Mouse (Mus musculus) midbrain, postnatal 0 days (tissue): ENCODE data around the gene Eaf2. TPM values are rescaled to one million over a fixed set of nuclear protein-coding genes. Genes with fewer than 3 reads are reported as not detected.

Experiments used
- ATAC-seq: fragments of 200-750 bp; cut with Nextera tagmentation; 2 replicates; pipeline ENCODE4 v1.8.0; 2017; ENCODE audit warnings: moderate number of reproducible peaks, mild to moderate bottlenecking, moderate TSS enrichment, moderate library complexity; ENCODE audit not compliant: low FRiP score
- DNase-seq: peaks from one replicate; pipeline ENCODE4 v3.0.0-alpha.2; 2015; ENCODE audit warnings: low spot score
- H3K27ac ChIP-seq: fragments of 300-500 bp; sonication (generic); 2 replicates; pipeline ENCODE4 v1.5.1; 2014; ENCODE audit warnings: low read depth, mild to moderate bottlenecking, low read length, mixed read lengths
- H3K27me3 ChIP-seq: fragments of 300-500 bp; sonication (generic); 2 replicates; pipeline ENCODE4 v1.6.1; 2014; ENCODE audit warnings: low read length, control low read depth, mixed read lengths; ENCODE audit not compliant: insufficient read depth
- H3K36me3 ChIP-seq: fragments of 300-500 bp; sonication (generic); 2 replicates; pipeline ENCODE4 v1.6.1; 2014; ENCODE audit warnings: low read length, control low read depth, mixed read lengths; ENCODE audit not compliant: insufficient read depth
- H3K4me1 ChIP-seq: fragments of 300-500 bp; sonication (generic); 2 replicates; pipeline ENCODE4 v1.6.1; 2014; ENCODE audit warnings: mild to moderate bottlenecking, control low read depth, antibody characterized with exemption, low read length, mixed read lengths; ENCODE audit not compliant: insufficient read depth
- H3K4me2 ChIP-seq: fragments of 300-500 bp; sonication (generic); 2 replicates; pipeline ENCODE4 v1.6.1; 2014; ENCODE audit warnings: low read depth, mild to moderate bottlenecking, low read length, mixed read lengths; ENCODE audit not compliant: poor library complexity, severe bottlenecking
- H3K4me3 ChIP-seq: fragments of 300-500 bp; sonication (generic); 2 replicates; pipeline ENCODE4 v1.5.1; 2014; ENCODE audit warnings: low read depth, mild to moderate bottlenecking, low read length, moderate library complexity
- H3K9ac ChIP-seq: fragments of 300-500 bp; sonication (generic); replicated peaks from 2 replicates; pipeline ENCODE4 v1.6.1; 2014; ENCODE audit warnings: mild to moderate bottlenecking, low read length, moderate library complexity, mixed read lengths; ENCODE audit not compliant: poor library complexity, severe bottlenecking
- H3K9me3 ChIP-seq: fragments of 300-500 bp; sonication (generic); 2 replicates; pipeline ENCODE4 v1.6.1; 2016; ENCODE audit warnings: low read length, control low read depth
- CTCF ChIP-seq: IDR thresholded peaks from 2 replicates; pipeline ENCODE4 v1.5.1; 2016; ENCODE audit warnings: antibody characterized with exemption, mild to moderate bottlenecking
- WGBS: fragments of 180-500 bp; shearing (Covaris S2); extraction: QIAGEN DNeasy Blood & Tissue Kit; methylation state at CpG from one replicate; pipeline ENCODE4 v1.1.7; 2014; 5-methylcytosine and 5-hydroxymethylcytosine counted together
- polyA plus RNA-seq: library from polyadenylated mRNA; unstranded; fragments of >200 nt; fragmentation: Nextera tagmentation; extraction: Ambion mirVana; gene quantifications from 2 replicates; pipeline ENCODE4 v1.2.1, GENCODE M21; 2015
- total RNA-seq: library from RNA; depleted of rRNA; stranded (reverse); fragments of >200 nt; gene quantifications from 2 replicates; pipeline ENCODE4 v1.2.3, GENCODE M21; 2014

The Eaf2 gene
- total and polyA plus RNA-seq, 2 experiments from 2014 or later = 1.0 to 1.3 TPM

DNA sequence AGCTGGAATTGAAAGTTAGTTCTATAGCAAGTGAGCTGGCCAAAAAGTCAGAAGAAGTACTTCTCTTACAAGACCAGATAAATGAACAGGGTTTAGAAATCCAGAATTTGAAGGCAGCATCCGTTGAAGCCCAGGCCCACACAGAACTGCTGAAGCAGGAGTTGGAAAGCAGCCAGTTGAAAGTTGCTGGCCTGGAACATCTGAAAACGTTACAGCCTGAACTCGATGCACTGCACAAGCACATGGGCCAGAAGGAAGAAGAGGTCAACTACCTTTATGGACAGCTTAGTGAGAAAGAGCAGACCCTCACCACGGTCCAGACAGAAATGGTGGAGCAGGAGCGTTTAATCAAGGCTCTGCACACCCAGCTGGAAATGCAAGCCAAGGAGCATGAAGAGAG is 39.4 kb upstream of the Eaf2 start:
- Histone ChIP-seq H3K27ac (no peak overlapping the region), H3K27me3 (no peaks in the 10 kb centered on the region), H3K9me3 (no peaks in the 10 kb centered on the region), H3K4me3 (no peak overlapping the region), H3K4me1 (no peaks in the 10 kb centered on the region), H3K36me3 (peaks cover 64% of the 10 kb centered on the region), H3K4me2 (no peak overlapping the region), H3K9ac (no peak overlapping the region)
- DNase-seq = no peak
- TF ChIP-seq CTCF = no peak
- no peak for ATAC-seq
- 84% methylated on average over 5 of the region's 5 CpGs for WGBS

DNA sequence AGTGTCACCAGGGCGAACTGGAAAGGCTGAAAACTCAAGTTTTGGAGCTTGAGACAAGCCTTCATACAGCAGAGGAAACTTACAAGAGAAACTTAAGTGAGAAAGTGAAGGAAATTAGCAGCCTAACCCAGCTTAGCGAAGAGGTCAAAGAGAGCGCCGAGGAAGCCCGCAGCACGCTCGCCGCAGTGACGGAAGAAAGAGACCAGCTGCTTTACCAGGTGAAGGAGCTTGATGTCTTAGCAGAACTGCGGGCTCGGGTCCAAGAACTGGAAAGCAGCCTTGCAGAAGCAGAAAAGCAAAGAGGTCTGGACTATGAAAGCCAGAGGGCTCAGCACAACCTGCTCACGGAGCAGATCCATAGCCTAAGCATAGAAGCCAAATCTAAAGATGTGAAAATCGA is 37.5 kb upstream of the Eaf2 start:
- no peak overlapping the region for H3K4me2 ChIP-seq
- H3K9ac ChIP-seq = no peak overlapping the region
- 91% methylated on average over 13 of the region's 13 CpGs for WGBS
- H3K27me3 ChIP-seq = no peaks in the 10 kb centered on the region
- H3K9me3 ChIP-seq = no peaks in the 10 kb centered on the region
- H3K4me1 ChIP-seq = no peaks in the 10 kb centered on the region
- no peak overlapping the region for H3K27ac ChIP-seq
- H3K4me3 ChIP-seq = no peak overlapping the region
- no peak for TF ChIP-seq CTCF
- DNase-seq (no peak), ATAC-seq (no peak)
- peaks cover 62% of the 10 kb centered on the region for H3K36me3 ChIP-seq

DNA sequence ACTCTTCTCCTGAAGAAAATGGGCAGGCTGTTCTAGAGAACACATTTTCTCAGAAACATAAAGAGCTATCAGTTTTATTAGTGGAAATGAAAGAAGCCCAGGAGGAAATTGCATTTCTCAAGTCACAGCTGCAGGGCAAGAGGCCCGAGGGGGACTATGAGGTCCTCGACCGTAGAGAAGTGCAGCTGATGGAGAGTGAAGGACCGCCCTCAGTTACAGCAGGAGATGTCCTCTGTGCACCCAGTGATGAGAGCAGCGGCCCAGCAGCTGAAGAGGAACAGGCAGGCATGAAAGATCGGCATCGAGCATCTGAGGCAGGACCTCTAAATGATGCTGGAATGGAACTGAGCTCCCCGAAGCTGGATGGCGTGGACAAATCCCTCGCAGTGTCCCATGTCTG is 37.1 kb upstream of the Eaf2 start:
- TF ChIP-seq CTCF = no peak
- H3K36me3 ChIP-seq = peaks cover 60% of the 10 kb centered on the region
- 92% methylated on average over 10 of the region's 10 CpGs for WGBS
- no peak overlapping the region for H3K27ac ChIP-seq
- ATAC-seq (no peak), DNase-seq (no peak)
- H3K4me3 ChIP-seq = no peak overlapping the region
- H3K4me2 ChIP-seq = no peak overlapping the region
- no peaks in the 10 kb centered on the region for H3K4me1 ChIP-seq
- no peaks in the 10 kb centered on the region for H3K9me3 ChIP-seq
- H3K9ac ChIP-seq = no peak overlapping the region
- no peaks in the 10 kb centered on the region for H3K27me3 ChIP-seq

DNA sequence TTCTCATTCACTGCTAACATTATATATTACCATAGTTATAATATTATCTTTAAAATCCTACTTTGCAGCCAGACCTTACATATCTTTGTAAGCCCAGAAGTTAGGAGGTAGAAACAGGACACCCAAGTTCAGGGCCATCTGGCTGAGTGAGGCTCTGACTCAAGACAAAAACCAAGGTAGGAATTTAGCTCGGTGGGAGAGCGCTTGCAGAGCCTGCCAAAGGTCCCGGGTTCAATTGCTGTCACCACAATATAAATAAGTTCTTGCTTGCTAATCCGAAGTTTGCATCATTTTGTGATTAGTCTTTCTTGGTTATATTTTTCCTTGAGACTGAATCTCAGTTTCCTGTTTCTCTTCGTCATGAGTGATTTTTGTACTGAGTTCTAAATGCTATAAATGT is 28.4 kb upstream of the Eaf2 start:
- H3K27me3 ChIP-seq = no peaks in the 10 kb centered on the region
- no peak overlapping the region for H3K4me2 ChIP-seq
- TF ChIP-seq CTCF = no peak
- no peak overlapping the region for H3K4me3 ChIP-seq
- DNase-seq (no peak), ATAC-seq (no peak)
- peaks cover 45% of the 10 kb centered on the region for H3K36me3 ChIP-seq
- WGBS = 94% methylated on average over 5 of the region's 5 CpGs
- no peaks in the 10 kb centered on the region for H3K4me1 ChIP-seq
- no peaks in the 10 kb centered on the region for H3K9me3 ChIP-seq
- H3K9ac ChIP-seq = no peak overlapping the region
- no peak overlapping the region for H3K27ac ChIP-seq

DNA sequence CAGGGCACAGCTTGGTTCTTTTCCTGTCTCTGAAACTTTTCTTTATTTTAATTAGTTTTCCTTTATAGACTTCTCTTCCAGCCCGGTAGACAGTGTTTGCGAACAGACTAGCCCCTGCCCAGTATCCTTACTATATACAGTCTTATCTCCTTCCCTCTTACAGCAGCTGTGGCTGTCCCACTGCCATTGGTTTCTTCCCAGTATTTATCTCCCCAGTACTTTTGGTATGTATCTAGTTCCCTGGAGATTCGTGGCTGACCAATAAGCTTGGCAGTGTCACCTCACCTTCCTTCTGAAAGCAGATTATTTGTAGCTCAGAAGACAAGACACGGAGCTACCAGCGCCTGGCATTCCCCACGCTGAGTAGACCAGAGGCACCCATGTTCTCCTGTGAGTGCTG is 21.9 kb upstream of the Eaf2 start:
- Histone ChIP-seq H3K4me1 (no peaks in the 10 kb centered on the region), H3K9ac (no peak overlapping the region), H3K9me3 (no peaks in the 10 kb centered on the region), H3K27ac (no peak overlapping the region), H3K27me3 (no peaks in the 10 kb centered on the region), H3K4me3 (no peak overlapping the region), H3K36me3 (peaks cover 65% of the 10 kb centered on the region), H3K4me2 (no peak overlapping the region)
- DNase-seq = no peak
- no peak for ATAC-seq
- TF ChIP-seq CTCF = no peak
- 93% methylated on average over 6 of the region's 6 CpGs for WGBS

DNA sequence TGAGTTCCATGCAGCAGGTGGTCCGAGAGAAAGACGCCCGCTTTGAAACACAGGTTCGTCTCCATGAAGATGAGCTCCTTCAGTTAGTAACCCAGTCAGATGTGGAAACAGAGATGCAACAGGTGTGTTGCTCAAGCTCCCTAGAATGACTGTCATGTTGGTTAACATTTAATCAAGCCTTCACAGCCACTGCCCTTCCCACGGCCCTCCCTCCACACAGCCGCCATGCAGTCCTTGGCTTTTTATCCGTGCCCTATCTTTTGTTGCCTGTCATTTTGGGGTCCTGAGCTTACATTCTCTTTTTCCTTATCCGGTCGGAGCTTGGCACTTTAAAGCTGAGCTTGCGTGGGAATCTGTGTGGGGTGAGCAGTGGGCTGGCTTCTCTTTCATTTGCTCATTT is 18.5 kb upstream of the Eaf2 start:
- DNase-seq (no peak), ATAC-seq (no peak)
- Histone ChIP-seq H3K4me2 (no peak overlapping the region), H3K9ac (no peak overlapping the region), H3K4me3 (no peak overlapping the region), H3K4me1 (no peaks in the 10 kb centered on the region), H3K9me3 (no peaks in the 10 kb centered on the region), H3K27me3 (no peaks in the 10 kb centered on the region), H3K27ac (no peak overlapping the region), H3K36me3 (peaks cover 63% of the 10 kb centered on the region)
- WGBS = 90% methylated on average over 10 of the region's 10 CpGs
- TF ChIP-seq CTCF = no peak
